Mouse (Mus musculus) myocyte (in vitro differentiated cells): Measurements from ENCODE around the gene Dusp11. TPM values are rescaled to one million over a fixed set of nuclear protein-coding genes. Genes with fewer than 3 reads are reported as not detected.
"Not testable (repeated sequence)": the region's sequence is repeated elsewhere in the genome, so short reads cannot be mapped to it uniquely, and the experiment has no call there.

Source experiments
- H3K27me3 ChIP-seq: one replicate; pipeline ENCODE4 v1.6.1; 2011; ENCODE audit not compliant: control insufficient read depth, insufficient read depth, insufficient read length
- H3K36me3 ChIP-seq: one replicate; pipeline ENCODE4 v1.6.1; 2011; ENCODE audit not compliant: control insufficient read depth, insufficient read depth
- H3K4me2 ChIP-seq: one replicate; pipeline ENCODE4 v1.6.1; 2011; ENCODE audit warnings: low read depth, control low read depth
- H3K4me3 ChIP-seq: one replicate; pipeline ENCODE4 v1.5.1; 2011; ENCODE audit warnings: mild to moderate bottlenecking, control low read depth, moderate library complexity
- H3K79me2 ChIP-seq: one replicate; pipeline ENCODE4 v1.6.1; 2011; ENCODE audit not compliant: control insufficient read depth, insufficient read depth
- H3ac ChIP-seq: one replicate; pipeline ENCODE4 v1.6.1; 2011; ENCODE audit not compliant: control insufficient read depth, insufficient read length
- CEBPB ChIP-seq: IDR thresholded peaks from 2 replicates; pipeline ENCODE4 v1.6.1; 2011; ENCODE audit warnings: mild to moderate bottlenecking, moderate library complexity; ENCODE audit not compliant: poor library complexity, insufficient read depth, severe bottlenecking
- E2F4 ChIP-seq: IDR thresholded peaks from one replicate; pipeline ENCODE4 v1.6.1; 2011; ENCODE audit warnings: mild to moderate bottlenecking, control low read depth, moderate library complexity; ENCODE audit not compliant: insufficient read depth
- MAX ChIP-seq: IDR thresholded peaks from one replicate; pipeline ENCODE4 v1.6.1; 2011; ENCODE audit warnings: low read depth, mild to moderate bottlenecking, control low read depth
- MYOD1 ChIP-seq, 3 experiments: IDR thresholded peaks; one replicate each; pipeline ENCODE4 v1.6.1; 2011; ENCODE audit warnings: control low read depth in 2 of 3, low read depth in 2 of 3, mild to moderate bottlenecking in 2 of 3, moderate library complexity in 1 of 3; ENCODE audit not compliant: insufficient read length in 2 of 3, control insufficient read depth in 1 of 3
- MYOG ChIP-seq, 3 experiments: IDR thresholded peaks; one replicate each; pipeline ENCODE4 v1.6.1; 2011; ENCODE audit warnings: control low read depth in 2 of 3, low read depth in 2 of 3, mild to moderate bottlenecking in 2 of 3; ENCODE audit not compliant: insufficient read length in 2 of 3, control insufficient read depth in 1 of 3, insufficient read depth in 1 of 3
- POLR2A ChIP-seq: IDR thresholded peaks from one replicate; pipeline ENCODE4 v1.6.1; 2011; ENCODE audit warnings: low read depth, mild to moderate bottlenecking, control low read depth, moderate library complexity; ENCODE audit not compliant: insufficient read length
- POLR2AphosphoS2 ChIP-seq: IDR thresholded peaks from one replicate; pipeline ENCODE4 v1.6.1; 2011; ENCODE audit warnings: low read depth, control low read depth; ENCODE audit not compliant: insufficient read length
- REST ChIP-seq: IDR thresholded peaks from one replicate; pipeline ENCODE4 v1.6.1; 2011; ENCODE audit warnings: mild to moderate bottlenecking, control low read depth, moderate library complexity; ENCODE audit not compliant: insufficient read depth, insufficient read length
- SRF ChIP-seq: IDR thresholded peaks from one replicate; pipeline ENCODE4 v1.6.1; 2011; ENCODE audit warnings: low read depth; ENCODE audit not compliant: control insufficient read depth, insufficient read length
- TCF12 ChIP-seq: IDR thresholded peaks from one replicate; pipeline ENCODE4 v1.6.1; 2011; ENCODE audit warnings: mild to moderate bottlenecking, control low read depth; ENCODE audit not compliant: poor library complexity, insufficient read depth, severe bottlenecking
- TCF3 ChIP-seq: IDR thresholded peaks from one replicate; pipeline ENCODE4 v1.6.1; 2011; ENCODE audit warnings: low read depth, control low read depth; ENCODE audit not compliant: insufficient read length
- USF1 ChIP-seq: IDR thresholded peaks from one replicate; pipeline ENCODE4 v1.6.1; 2011; ENCODE audit warnings: low read depth, mild to moderate bottlenecking, control low read depth, moderate library complexity
- polyA plus RNA-seq: library from polyadenylated mRNA; unstranded; fragments of >200 nt; fragmentation: generic; extraction: Trizol; gene quantifications from one replicate; pipeline ENCODE4 v1.2.1, GENCODE M21; 2012; ENCODE audit warnings: missing spikeins

Gene Dusp11
- polyA plus RNA-seq = 20.8 TPM

DNA sequence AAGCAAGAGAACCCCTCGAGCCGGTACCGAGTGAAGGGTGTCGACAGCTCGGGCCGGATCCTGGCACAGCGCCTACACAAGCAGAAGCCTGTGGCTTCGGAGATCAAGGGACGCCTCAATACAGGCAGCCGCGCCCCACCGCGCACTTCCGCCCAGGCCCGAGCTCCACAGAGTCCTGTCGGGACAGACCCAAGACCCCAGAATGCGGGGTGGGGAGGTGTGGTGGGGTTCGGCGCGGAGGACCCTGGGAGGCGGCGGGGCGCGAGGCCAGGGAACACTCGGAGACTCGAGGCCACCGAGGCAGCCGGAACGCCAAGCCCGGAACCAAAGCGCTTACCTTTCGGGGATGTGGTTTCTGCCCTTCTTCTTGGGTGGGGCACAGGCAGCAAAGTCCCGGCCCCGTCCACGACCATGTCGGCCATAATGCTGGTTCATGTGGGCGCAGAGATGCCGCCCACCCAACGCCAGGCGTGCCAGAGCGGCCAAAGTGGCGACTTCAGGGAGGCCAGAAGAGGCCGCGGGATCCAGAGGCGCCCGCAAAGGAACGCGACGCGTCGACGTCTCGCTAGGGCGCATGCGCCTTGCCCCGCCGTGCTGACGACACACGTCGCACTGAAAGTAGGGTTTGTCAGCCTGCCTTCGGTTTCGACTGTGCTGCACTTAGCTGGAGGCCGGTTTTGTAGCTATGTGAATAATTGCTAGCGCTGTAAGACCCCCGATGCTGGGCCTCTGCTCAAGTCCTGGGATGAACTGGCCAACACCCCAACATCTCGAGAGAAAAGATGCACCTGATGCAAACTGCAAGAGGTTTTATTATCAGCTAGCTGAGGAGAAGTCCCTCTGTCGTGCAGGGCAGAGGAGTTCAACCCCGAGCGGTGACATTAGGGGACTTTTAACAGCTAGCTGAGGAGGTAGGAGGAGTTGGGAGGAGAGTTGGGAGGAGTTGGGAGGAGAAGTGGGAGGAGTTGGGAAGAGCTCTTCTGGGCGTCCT lies at the start of gene Dusp11:
Gene Dusp11, minus strand, starts transcription at position 567 of the 991 bp plus-strand sequence.
- Histone ChIP-seq H3K79me2 (peaks cover 37% of the 10 kb centered on the region), H3K36me3 (peaks cover 18% of the 10 kb centered on the region), H3K4me3 (peak within 1 kb of the TSS; percentile 92), H3K27me3 (no peaks in the 10 kb centered on the region), H3ac (peak within 1 kb of the TSS; percentile 89), H3K4me2 (peak within 1 kb of the TSS; percentile 75)
- TF ChIP-seq POLR2AphosphoS2 (peak; percentile 93), MYOD1 (IDR thresholded peaks at IDR 0.05; ENCODE audit: control insufficient read depth in 1 of 3, insufficient read length in 2 of 3, low read depth in 2 of 3) (no peak), POLR2A (peak; percentile 88)

GRCm38 (mm10) chr6:86009980-86010379 lies 48.5 kb upstream of the Dusp11 start:
- TF ChIP-seq E2F4 (no peak), MYOD1 (IDR thresholded peaks at IDR 0.05; ENCODE audit: control insufficient read depth in 1 of 3, insufficient read length in 2 of 3, low read depth in 2 of 3) (no peak), MYOG (IDR thresholded peaks at IDR 0.05; ENCODE audit: control insufficient read depth in 1 of 3, insufficient read depth in 1 of 3, insufficient read length in 2 of 3, low read depth in 2 of 3) (no peak), USF1 (no peak), REST (no peak), POLR2A (no peak)
- no peak overlapping the region for H3ac ChIP-seq
- no peaks in the 10 kb centered on the region for H3K79me2 ChIP-seq

GRCm38 (mm10) chr6:86004271-86005148 lies 43.0 kb upstream of the Dusp11 start:
- no peaks in the 10 kb centered on the region for H3K27me3 ChIP-seq
- no peak overlapping the region for H3ac ChIP-seq
- no peak overlapping the region for H3K4me3 ChIP-seq
- no peaks in the 10 kb centered on the region for H3K79me2 ChIP-seq
- no peaks in the 10 kb centered on the region for H3K36me3 ChIP-seq
- no peak for TF ChIP-seq USF1
- no peak for TF ChIP-seq MYOD1 (IDR thresholded peaks at IDR 0.05; ENCODE audit: control insufficient read depth in 1 of 3, insufficient read length in 2 of 3, low read depth in 2 of 3)
- no peak for TF ChIP-seq CEBPB
- no peak for TF ChIP-seq POLR2AphosphoS2
- no peak for TF ChIP-seq SRF
- no peak for TF ChIP-seq TCF12
- no peak for TF ChIP-seq MYOG (IDR thresholded peaks at IDR 0.05; ENCODE audit: control insufficient read depth in 1 of 3, insufficient read depth in 1 of 3, insufficient read length in 2 of 3, low read depth in 2 of 3)
- TF ChIP-seq MAX = no peak
- TF ChIP-seq REST = no peak
- no peak for TF ChIP-seq POLR2A
- TF ChIP-seq TCF3 = no peak
- TF ChIP-seq E2F4 = no peak
- peak overlapping the region; percentile 20 for H3K4me2 ChIP-seq

More at GRCm38 (mm10) chr6:86009980-86010379, 48.5 kb upstream of the Dusp11 start:
- no peaks in the 10 kb centered on the region for H3K27me3 ChIP-seq
- H3K4me3 ChIP-seq = no peak overlapping the region
- H3K36me3 ChIP-seq = no peaks in the 10 kb centered on the region
- no peak overlapping the region for H3K4me2 ChIP-seq

DNA sequence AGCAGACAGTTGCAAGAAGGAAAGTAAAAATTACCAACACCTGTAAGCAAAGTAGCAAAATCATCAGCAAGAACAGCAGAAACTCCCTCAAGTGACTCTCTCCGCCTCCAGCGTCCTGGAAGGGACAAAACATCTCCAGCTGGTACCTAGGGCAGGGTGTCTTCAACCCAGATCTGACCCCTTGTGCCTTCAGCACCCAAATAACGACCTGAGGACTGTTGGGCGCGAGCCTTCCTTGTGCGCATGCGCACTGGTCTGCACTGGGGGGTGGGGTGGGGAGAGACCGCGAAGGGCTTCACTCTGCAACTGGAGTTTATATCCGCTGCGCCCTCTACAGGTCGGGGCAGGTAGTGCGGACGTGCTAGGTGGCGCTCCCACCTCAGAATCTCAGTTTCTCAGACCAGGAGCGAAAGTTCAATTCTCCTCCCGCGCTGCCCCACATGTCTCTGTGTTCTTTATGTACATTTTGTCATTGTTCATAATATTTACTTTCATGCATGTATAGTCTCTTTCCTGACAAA lies 42.0 kb upstream of the Dusp11 start:
- Histone ChIP-seq H3K4me3 (no peak overlapping the region), H3K36me3 (no peaks in the 10 kb centered on the region), H3K27me3 (no peaks in the 10 kb centered on the region), H3K4me2 (no peak overlapping the region), H3ac (no peak overlapping the region), H3K79me2 (no peaks in the 10 kb centered on the region)
- TF ChIP-seq CEBPB (no peak), TCF3 (no peak), POLR2A (no peak), MYOD1 (IDR thresholded peaks at IDR 0.05; ENCODE audit: control insufficient read depth in 1 of 3, insufficient read length in 2 of 3, low read depth in 2 of 3) (no peak), SRF (no peak), MAX (no peak), TCF12 (no peak), MYOG (IDR thresholded peaks at IDR 0.05; ENCODE audit: control insufficient read depth in 1 of 3, insufficient read depth in 1 of 3, insufficient read length in 2 of 3, low read depth in 2 of 3) (no peak), E2F4 (no peak), REST (no peak), POLR2AphosphoS2 (no peak), USF1 (no peak)

DNA sequence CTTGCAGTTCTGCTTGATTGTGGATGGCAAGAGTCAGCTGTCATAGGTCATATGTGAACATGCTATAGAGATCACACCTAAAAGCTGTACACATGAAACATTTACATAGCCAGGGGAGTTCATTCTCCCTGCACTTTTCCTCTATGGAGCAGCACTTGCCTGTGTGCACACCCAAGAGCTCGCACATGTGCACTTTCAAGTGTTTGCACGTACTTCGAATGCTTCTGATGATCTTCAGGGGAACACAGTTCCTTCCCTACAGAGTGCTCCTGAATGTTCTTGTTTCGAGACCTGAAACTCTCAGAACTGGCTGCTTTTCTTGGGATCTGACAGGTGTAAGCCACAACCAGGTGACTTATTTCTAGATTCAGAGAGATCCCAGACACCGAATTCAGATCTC lies 29.3 kb upstream of the Dusp11 start:
- not testable (repeated sequence) for H3ac ChIP-seq, H3K27me3 ChIP-seq, H3K4me2 ChIP-seq, H3K4me3 ChIP-seq, H3K79me2 ChIP-seq, H3K36me3 ChIP-seq
